Mouse (Mus musculus) liver, embryonic 14.5 days (tissue): ENCODE results near the gene Ankrd11.

Experiments
- CTCF ChIP-seq: IDR thresholded peaks from 2 replicates; pipeline ENCODE4 v1.5.1; 2016; ENCODE audit warnings: antibody characterized with exemption, low read depth, control low read depth
- EP300 ChIP-seq: IDR thresholded peaks from 2 replicates; pipeline ENCODE4 v1.6.1; 2016; ENCODE audit warnings: antibody characterized with exemption, low read depth

DNA sequence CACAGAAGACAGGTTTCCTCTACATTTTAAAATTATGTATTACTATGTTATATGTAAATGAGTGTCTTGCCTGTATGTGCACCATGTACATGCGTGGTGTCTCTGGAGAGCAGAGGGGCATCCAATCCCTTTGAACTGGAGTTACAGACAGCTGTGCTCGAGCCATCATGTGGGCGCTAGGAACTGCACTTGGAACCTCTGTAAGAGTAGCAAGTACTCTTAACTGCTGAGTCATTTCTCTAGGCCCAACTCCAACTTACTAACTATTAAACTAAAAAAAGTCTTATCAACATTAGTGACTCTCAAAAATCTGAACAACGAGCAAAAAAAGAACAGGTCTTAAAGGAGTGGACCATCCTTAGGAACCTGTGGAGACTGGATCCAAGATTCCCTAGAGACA lies 66.0 kb downstream of the Ankrd11 start:
- TF ChIP-seq CTCF (no peak), EP300 (no peak)
